Mouse (Mus musculus) liver, adult 2 months (tissue): Measurements from ENCODE around the gene Rere.

Experiments used
- CTCF ChIP-seq: fragments of 200-500 bp; IDR thresholded peaks from 2 replicates; pipeline ENCODE4 v1.5.1; 2011; ENCODE audit warnings: low read depth, low read length, control low read depth
- POLR2A ChIP-seq: fragments of 200-500 bp; IDR thresholded peaks from 2 replicates; pipeline ENCODE4 v1.6.1; 2011; ENCODE audit warnings: low read length, control low read depth; ENCODE audit not compliant: insufficient read depth; ENCODE audit errors: extremely low read depth

GRCm38 (mm10) chr4:150454571-150455306 lies 173.3 kb downstream of the Rere start:
- TF ChIP-seq CTCF (no peak), POLR2A (no peak)
